Mouse (Mus musculus) embryonic facial prominence, embryonic 15.5 days (tissue): Measurements from ENCODE around the gene Popdc2. TPM values are rescaled to one million over a fixed set of nuclear protein-coding genes. Genes with fewer than 3 reads are reported as not detected.
A peak's percentile ranks its signal among the peaks of the same experiment; 100 is the strongest.

ENCODE experiments used
- ATAC-seq: fragments of 200-750 bp; cut with Nextera tagmentation; 2 replicates; pipeline ENCODE4 v1.8.0; 2017; ENCODE audit warnings: low read depth, moderate TSS enrichment; ENCODE audit not compliant: insufficient number of reproducible peaks, low FRiP score, low TSS enrichment
- H3K27ac ChIP-seq: fragments of 300-500 bp; sonication (generic); replicated peaks from 2 replicates; pipeline ENCODE4 v1.5.1; 2015; ENCODE audit warnings: mild to moderate bottlenecking, inconsistent platforms
- H3K27me3 ChIP-seq: fragments of 300-500 bp; sonication (generic); 2 replicates; pipeline ENCODE4 v1.6.1; 2015; ENCODE audit warnings: inconsistent platforms
- H3K36me3 ChIP-seq: fragments of 300-500 bp; sonication (generic); 2 replicates; pipeline ENCODE4 v1.6.1; 2015; ENCODE audit warnings: mild to moderate bottlenecking, inconsistent platforms
- H3K4me1 ChIP-seq: fragments of 300-500 bp; sonication (generic); 2 replicates; pipeline ENCODE4 v1.6.1; 2015; ENCODE audit warnings: inconsistent platforms
- H3K4me2 ChIP-seq: fragments of 300-500 bp; sonication (generic); replicated peaks from 2 replicates; pipeline ENCODE4 v1.6.1; 2015; ENCODE audit warnings: mild to moderate bottlenecking, inconsistent platforms
- H3K4me3 ChIP-seq: fragments of 300-500 bp; sonication (generic); replicated peaks from 2 replicates; pipeline ENCODE4 v1.5.1; 2015; ENCODE audit warnings: mild to moderate bottlenecking, inconsistent platforms
- H3K9ac ChIP-seq: fragments of 300-500 bp; sonication (generic); 2 replicates; pipeline ENCODE4 v1.6.1; 2015; ENCODE audit warnings: inconsistent platforms
- H3K9me3 ChIP-seq: fragments of 300-500 bp; sonication (generic); replicated peaks from 2 replicates; pipeline ENCODE4 v1.6.1; 2016; ENCODE audit warnings: inconsistent platforms
- WGBS: fragments of 180-500 bp; shearing (Covaris S2); methylation state at CpG from one replicate; pipeline ENCODE4 v1.1.7; 2015; 5-methylcytosine and 5-hydroxymethylcytosine counted together
- polyA plus RNA-seq: library from polyadenylated mRNA; unstranded; fragments of >200 nt; fragmentation: Nextera tagmentation; extraction: Ambion mirVana; gene quantifications from 2 replicates; pipeline ENCODE4 v1.2.1, GENCODE M21; 2015

Popdc2 gene
- polyA plus RNA-seq, 1 experiment from 2014 or later, result 5.2 TPM

- 83% methylated on average over 2 of the region's 2 CpGs for WGBS
- no peak for ATAC-seq
Observed at GRCm38 (mm10) chr16:38359241-38359640, 2.8 kb upstream of the Popdc2 start.

DNA sequence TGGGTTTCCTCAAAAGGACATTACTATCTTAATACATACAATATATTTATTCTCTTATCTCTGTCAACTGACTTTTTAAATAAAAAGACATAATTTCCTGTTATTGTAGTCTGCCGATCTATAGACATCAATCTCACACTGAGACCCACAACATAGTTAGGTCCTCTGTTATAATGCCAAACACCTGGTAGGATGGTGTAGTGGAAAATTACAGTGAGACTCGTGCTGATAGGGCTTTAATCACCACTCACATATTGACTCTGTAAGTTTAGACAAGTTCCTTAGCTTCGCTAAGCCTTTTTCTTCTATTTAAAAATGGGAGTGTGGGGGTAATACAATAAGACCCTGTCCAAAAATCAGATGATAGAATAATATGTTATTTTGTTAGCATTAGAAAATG is 2.2 kb upstream of the Popdc2 start:
- peaks cover 9% of the 10 kb centered on the region; the same call in 1 of the 2 replicates for H3K4me1 ChIP-seq
- no peak overlapping the region for H3K4me3 ChIP-seq
- H3K27ac ChIP-seq, result no peak overlapping the region
- H3K4me2 ChIP-seq, result no peak overlapping the region
- 71% methylated on average over 3 of the region's 3 CpGs for WGBS
- no peaks in the 10 kb centered on the region for H3K36me3 ChIP-seq
- no peak for ATAC-seq
- no peaks in the 10 kb centered on the region for H3K9me3 ChIP-seq
- no peak overlapping the region for H3K9ac ChIP-seq
- H3K27me3 ChIP-seq, result no peaks in the 10 kb centered on the region

More at GRCm38 (mm10) chr16:38359241-38359640, 2.8 kb upstream of the Popdc2 start:
- Histone ChIP-seq H3K4me2 (no peak overlapping the region), H3K27me3 (no peaks in the 10 kb centered on the region), H3K4me3 (no peak overlapping the region), H3K9ac (no peak overlapping the region), H3K9me3 (no peaks in the 10 kb centered on the region), H3K27ac (no peak overlapping the region), H3K4me1 (peaks cover 9% of the 10 kb centered on the region; the same call in 1 of the 2 replicates), H3K36me3 (no peaks in the 10 kb centered on the region)

DNA sequence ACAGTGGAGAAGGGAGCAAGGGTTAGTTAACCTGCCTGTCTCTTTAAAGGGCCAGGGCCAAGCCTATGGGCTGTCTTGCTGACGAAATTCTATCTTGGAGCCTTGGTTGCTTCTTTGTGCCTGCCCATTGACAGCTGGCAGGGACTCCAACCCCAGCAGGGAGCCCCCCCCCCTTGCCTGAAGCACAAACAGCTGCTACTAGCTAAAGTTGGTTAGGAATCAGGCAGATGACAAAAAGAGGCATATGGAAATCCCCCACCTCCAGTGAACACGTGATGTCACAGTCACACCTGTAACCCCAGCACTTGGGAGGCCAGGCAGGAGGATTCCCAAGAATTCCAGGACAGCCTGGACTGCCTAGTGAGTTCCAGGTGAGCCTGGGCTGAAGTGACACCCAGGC is 1.7 kb upstream of the Popdc2 start:
- Histone ChIP-seq H3K27me3 (no peaks in the 10 kb centered on the region), H3K4me3 (no peak overlapping the region), H3K27ac (no peak overlapping the region), H3K9ac (no peak overlapping the region), H3K4me1 (peaks cover 9% of the 10 kb centered on the region; the same call in 1 of the 2 replicates), H3K4me2 (no peak overlapping the region), H3K9me3 (no peaks in the 10 kb centered on the region), H3K36me3 (no peaks in the 10 kb centered on the region)
- ATAC-seq, result no peak
- 13% methylated on average over 2 of the region's 2 CpGs for WGBS

- Histone ChIP-seq H3K9ac (no peak overlapping the region), H3K27ac (no peak overlapping the region), H3K4me3 (no peak overlapping the region), H3K36me3 (no peaks in the 10 kb centered on the region), H3K4me2 (no peak overlapping the region), H3K9me3 (no peaks in the 10 kb centered on the region), H3K27me3 (no peaks in the 10 kb centered on the region), H3K4me1 (peaks cover 9% of the 10 kb centered on the region; the same call in 1 of the 2 replicates)
- 75% methylated on average over 20 of the region's 20 CpGs for WGBS
- ATAC-seq, result no peak
Observed at GRCm38 (mm10) chr16:38362493-38363255, 665 bp downstream of the Popdc2 start.

DNA sequence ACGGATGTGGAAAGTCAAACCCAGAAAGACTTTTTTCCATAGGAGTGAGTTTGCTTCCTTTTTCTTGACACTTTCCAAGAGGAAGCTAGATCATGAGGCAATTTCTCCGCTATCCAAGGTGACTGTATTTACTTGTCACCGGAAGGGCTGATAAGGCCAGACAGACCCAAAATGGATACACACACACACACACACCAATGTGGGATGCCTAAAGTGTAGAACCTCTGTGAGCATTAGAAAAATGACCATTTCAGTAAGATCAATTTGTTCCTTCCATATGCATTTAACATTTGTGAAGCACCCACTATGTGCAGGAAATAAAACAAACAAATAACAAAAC is 1.2 kb downstream of the Popdc2 start:
- H3K9me3 ChIP-seq, result no peaks in the 10 kb centered on the region
- H3K27ac ChIP-seq, result no peak overlapping the region
- no peak overlapping the region for H3K9ac ChIP-seq
- H3K36me3 ChIP-seq, result no peaks in the 10 kb centered on the region
- H3K4me3 ChIP-seq, result no peak overlapping the region
- H3K4me1 ChIP-seq, result peaks cover 9% of the 10 kb centered on the region; the same call in 1 of the 2 replicates
- no peaks in the 10 kb centered on the region for H3K27me3 ChIP-seq
- no peak for ATAC-seq
- H3K4me2 ChIP-seq, result no peak overlapping the region
- WGBS, result 78% methylated on average over 3 of the region's 3 CpGs

DNA sequence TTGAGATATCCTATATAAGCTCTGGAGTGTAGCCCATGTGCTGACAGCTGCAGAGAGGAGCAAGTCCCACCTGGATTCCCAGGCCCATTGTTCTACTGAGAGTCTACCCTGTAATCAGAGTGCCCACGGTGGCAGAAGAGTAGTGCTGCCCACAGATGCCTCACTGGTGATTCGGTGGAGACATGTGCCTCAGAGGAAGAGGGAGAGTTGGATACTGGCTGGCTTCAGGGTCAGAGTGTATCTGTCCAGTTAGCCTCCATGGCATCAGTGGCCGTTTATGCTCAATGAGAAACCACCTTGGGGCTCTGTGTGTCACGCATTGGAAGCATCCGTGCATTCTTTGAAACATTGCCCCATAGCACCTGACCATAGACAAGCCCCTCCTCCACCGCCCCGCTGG is 1.6 kb downstream of the Popdc2 start:
- Histone ChIP-seq H3K4me3 (no peak overlapping the region), H3K4me1 (peaks cover 9% of the 10 kb centered on the region; the same call in 1 of the 2 replicates), H3K27ac (no peak overlapping the region), H3K27me3 (no peaks in the 10 kb centered on the region), H3K36me3 (no peaks in the 10 kb centered on the region), H3K9me3 (no peaks in the 10 kb centered on the region), H3K9ac (no peak overlapping the region), H3K4me2 (no peak overlapping the region)
- no peak for ATAC-seq
- 87% methylated on average over 7 of the region's 7 CpGs for WGBS

GRCm38 (mm10) chr16:38365390-38365789 is 3.4 kb downstream of the Popdc2 start:
- no peak overlapping the region for H3K9ac ChIP-seq
- no peak overlapping the region for H3K4me3 ChIP-seq
- H3K9me3 ChIP-seq, result no peaks in the 10 kb centered on the region

GRCm38 (mm10) chr16:38366231-38366630 is 4.2 kb downstream of the Popdc2 start:
- 72% methylated on average over 4 of the region's 4 CpGs for WGBS
- ATAC-seq, result no peak

More at GRCm38 (mm10) chr16:38365390-38365789, 3.4 kb downstream of the Popdc2 start:
- peaks cover 9% of the 10 kb centered on the region; the same call in 1 of the 2 replicates for H3K4me1 ChIP-seq
- no peak overlapping the region for H3K27ac ChIP-seq
- ATAC-seq, result no peak
- H3K27me3 ChIP-seq, result no peaks in the 10 kb centered on the region
- H3K36me3 ChIP-seq, result no peaks in the 10 kb centered on the region
- WGBS, result 82% methylated on average over 10 of the region's 10 CpGs
- H3K4me2 ChIP-seq, result no peak overlapping the region

DNA sequence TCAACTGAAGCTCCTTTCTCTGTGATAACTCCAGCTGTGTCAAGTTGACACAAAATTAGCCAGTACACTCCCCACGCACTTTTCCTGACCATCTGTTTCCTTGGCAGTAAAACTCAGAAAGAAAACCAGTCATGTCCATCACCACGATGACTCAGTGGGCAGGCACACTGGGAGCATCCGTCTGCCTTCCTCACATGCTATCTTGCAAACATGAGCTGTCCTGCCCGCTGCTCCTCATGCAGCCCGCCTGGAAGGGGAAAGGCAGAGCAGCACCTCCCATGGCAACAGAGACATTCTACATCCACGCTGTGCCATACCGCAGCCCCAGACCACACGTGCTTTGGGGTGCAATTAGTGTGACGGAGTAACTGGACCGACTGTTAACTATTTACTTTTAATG is 6.3 kb downstream of the Popdc2 start:
- H3K4me2 ChIP-seq, result no peak overlapping the region
- WGBS, result 44% methylated on average over 10 of the region's 10 CpGs

More at GRCm38 (mm10) chr16:38366231-38366630, 4.2 kb downstream of the Popdc2 start:
- Histone ChIP-seq H3K4me2 (no peak overlapping the region), H3K4me3 (no peak overlapping the region), H3K9ac (no peak overlapping the region), H3K4me1 (peaks cover 9% of the 10 kb centered on the region; the same call in 1 of the 2 replicates), H3K27me3 (no peaks in the 10 kb centered on the region), H3K27ac (no peak overlapping the region), H3K9me3 (no peaks in the 10 kb centered on the region), H3K36me3 (no peaks in the 10 kb centered on the region)

GRCm38 (mm10) chr16:38369000-38369399 is 7.0 kb downstream of the Popdc2 start:
- Histone ChIP-seq H3K4me1 (no peaks in the 10 kb centered on the region), H3K36me3 (no peaks in the 10 kb centered on the region), H3K27ac (no peak overlapping the region), H3K4me3 (no peak overlapping the region), H3K9me3 (no peaks in the 10 kb centered on the region), H3K4me2 (no peak overlapping the region), H3K9ac (no peak overlapping the region), H3K27me3 (no peaks in the 10 kb centered on the region)
- WGBS, result 82% methylated on average over 7 of the region's 7 CpGs
- ATAC-seq, result peak; percentile 17; the same call in 1 of the 2 replicates

More for the DNA sequence above, 6.3 kb downstream of the Popdc2 start:
- Histone ChIP-seq H3K9ac (no peak overlapping the region), H3K27me3 (no peaks in the 10 kb centered on the region), H3K9me3 (no peaks in the 10 kb centered on the region), H3K36me3 (no peaks in the 10 kb centered on the region), H3K4me1 (no peaks in the 10 kb centered on the region), H3K4me3 (no peak overlapping the region), H3K27ac (no peak overlapping the region)
- peak; percentile 49; the same call in 1 of the 2 replicates for ATAC-seq

DNA sequence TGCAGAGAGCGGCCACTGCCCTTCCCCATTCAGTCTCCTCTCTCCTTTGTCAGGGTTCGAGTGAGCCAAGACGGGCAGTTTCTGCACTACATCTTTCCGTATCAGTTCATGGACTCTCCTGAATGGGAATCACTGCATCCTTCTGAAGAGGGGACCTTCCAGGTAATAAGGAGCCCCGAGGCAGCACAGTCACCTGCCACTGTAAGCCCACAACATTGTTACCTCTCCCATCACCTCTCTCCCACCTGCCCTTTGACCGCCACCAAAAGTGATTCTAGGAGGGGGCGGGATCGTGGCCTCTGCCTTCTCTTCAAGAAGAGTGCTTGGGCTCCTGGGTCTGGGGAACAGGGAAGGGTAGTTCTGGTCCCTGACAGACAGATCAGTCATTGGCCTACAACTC is 7.4 kb downstream of the Popdc2 start:
- WGBS, result 88% methylated on average over 8 of the region's 8 CpGs
- Histone ChIP-seq H3K36me3 (no peaks in the 10 kb centered on the region), H3K4me3 (no peak overlapping the region), H3K27ac (no peak overlapping the region), H3K9me3 (no peaks in the 10 kb centered on the region), H3K27me3 (no peaks in the 10 kb centered on the region), H3K4me2 (no peak overlapping the region), H3K4me1 (no peaks in the 10 kb centered on the region), H3K9ac (no peak overlapping the region)
- 0 out of 2 replicates have a peak, but pooled peaks have one; percentile 4 for ATAC-seq
